27 mouse cellular contexts compared by ENCODE assay signal in the genomic region with DNA sequence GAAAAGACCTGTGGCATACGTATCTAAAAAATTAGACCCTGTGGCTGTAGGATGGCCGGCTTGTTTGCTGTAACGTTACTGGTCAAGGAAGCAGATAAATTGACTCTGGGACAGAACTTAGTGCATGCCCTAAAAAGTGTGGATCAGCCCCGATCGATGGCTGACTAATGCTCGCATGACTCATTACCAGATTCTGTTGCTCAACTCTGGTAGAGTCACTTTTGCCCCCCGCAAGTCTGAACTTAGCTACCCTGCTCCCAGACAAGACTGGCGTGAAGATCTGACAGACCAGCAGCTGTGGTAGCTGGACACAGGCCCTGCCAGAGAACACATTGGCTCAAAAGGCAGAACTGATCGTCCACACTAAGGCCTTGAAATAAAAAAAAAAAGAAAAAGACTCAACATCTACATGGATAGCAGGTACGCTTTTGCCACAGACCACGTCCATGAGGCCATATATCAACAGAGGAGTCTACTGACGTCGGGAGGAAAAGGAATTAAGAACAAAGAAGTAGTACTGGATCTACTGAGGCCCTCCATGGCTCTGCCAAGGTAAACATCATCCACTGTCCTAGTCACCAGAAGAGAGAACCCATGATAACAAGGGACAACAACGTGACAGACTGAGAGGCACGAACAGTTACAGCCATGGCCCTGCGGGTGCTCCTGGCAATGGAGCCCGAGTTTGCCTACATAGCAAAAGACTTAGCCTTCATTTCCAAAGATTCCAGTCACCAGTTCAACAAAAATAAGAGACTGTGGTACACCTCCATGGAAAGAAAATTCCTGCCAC. TPM values are rescaled to one million over a fixed set of nuclear protein-coding genes. Genes with fewer than 3 reads are reported as not detected.
DNase-seq lines count a peak whose midpoint lies in the region; ATAC-seq lines count a peak whose summit lies in the region.
"Had no signal": no experiment of that assay in that cellular context is flagged by ENCODE, and none has a peak within 500 bp of the region (broad histone marks: within the 10 kb centered on the region; RNA-seq: fewer than 3 reads in every experiment).

No protein-coding gene starts in this region.

- H3K4me2 ChIP-seq in forebrain, embryonic 14.5 days (ENCODE audit: low read length) = no peak overlapping the region
- no peak overlapping the region for H3K4me2 ChIP-seq in hindbrain, embryonic 16.5 days (ENCODE audit: low read length)
- H3K4me2 ChIP-seq: embryonic facial prominence, embryonic 12.5 days; forebrain, embryonic 13.5 days; heart, embryonic 12.5 days; limb, embryonic 15.5 days; midbrain, embryonic 12.5 days; stomach, embryonic 15.5 days had no signal

- no peak overlapping the region for H3K9ac ChIP-seq in forebrain, embryonic 14.5 days (ENCODE audit: low read length)
- no peak overlapping the region for H3K9ac ChIP-seq in hindbrain, embryonic 16.5 days (ENCODE audit: low read depth, low read length)
- H3K9ac ChIP-seq: embryonic facial prominence, embryonic 12.5 days; forebrain, embryonic 13.5 days; heart, embryonic 12.5 days; limb, embryonic 15.5 days; midbrain, embryonic 12.5 days; stomach, embryonic 15.5 days had no signal

- ATAC-seq in forebrain, embryonic 14.5 days = no peak
- ATAC-seq in hindbrain, embryonic 16.5 days = no peak
- ATAC-seq: forebrain, embryonic 13.5 days; intestine, postnatal 0 days; lung, postnatal 0 days had no signal

- no peaks in the 10 kb centered on the region for H3K9me3 ChIP-seq in forebrain, embryonic 14.5 days (replicated peaks; ENCODE audit: control insufficient read depth, low read length)
- no peaks in the 10 kb centered on the region for H3K9me3 ChIP-seq in hindbrain, embryonic 16.5 days (ENCODE audit: control insufficient read depth, low read length)
- H3K9me3 ChIP-seq: embryonic facial prominence, embryonic 12.5 days; forebrain, embryonic 13.5 days; heart, embryonic 12.5 days; limb, embryonic 15.5 days; midbrain, embryonic 12.5 days; stomach, embryonic 15.5 days had no signal

- no peaks in the 10 kb centered on the region for H3K4me1 ChIP-seq in forebrain, embryonic 14.5 days (ENCODE audit: control insufficient read depth, insufficient read depth, low read length)
- H3K4me1 ChIP-seq in hindbrain, embryonic 16.5 days (ENCODE audit: control insufficient read depth, insufficient read depth, low read depth, low read length) = no peaks in the 10 kb centered on the region
- H3K4me1 ChIP-seq: embryonic facial prominence, embryonic 12.5 days; forebrain, embryonic 13.5 days; heart, embryonic 12.5 days; limb, embryonic 15.5 days; midbrain, embryonic 12.5 days; stomach, embryonic 15.5 days had no signal

- H3K27me3 ChIP-seq in forebrain, embryonic 14.5 days (replicated peaks; ENCODE audit: control insufficient read depth, insufficient read depth, low read length) = no peaks in the 10 kb centered on the region
- H3K27me3 ChIP-seq in hindbrain, embryonic 16.5 days (replicated peaks; ENCODE audit: control insufficient read depth, insufficient read depth, low read length) = no peaks in the 10 kb centered on the region
- H3K27me3 ChIP-seq: embryonic facial prominence, embryonic 12.5 days; forebrain, embryonic 13.5 days; limb, embryonic 15.5 days; midbrain, embryonic 12.5 days; stomach, embryonic 15.5 days had no signal

- H3K36me3 ChIP-seq in forebrain, embryonic 14.5 days (ENCODE audit: control insufficient read depth, insufficient read depth, low read length) = no peaks in the 10 kb centered on the region
- no peaks in the 10 kb centered on the region for H3K36me3 ChIP-seq in hindbrain, embryonic 16.5 days (ENCODE audit: control insufficient read depth, insufficient read depth, low read length)
- H3K36me3 ChIP-seq: embryonic facial prominence, embryonic 12.5 days; heart, embryonic 12.5 days; limb, embryonic 15.5 days; midbrain, embryonic 12.5 days; stomach, embryonic 15.5 days had no signal

- 87% methylated on average over 17 of the region's 17 CpGs for WGBS in forebrain, embryonic 14.5 days
- WGBS in hindbrain, embryonic 16.5 days = 90% methylated on average over 17 of the region's 17 CpGs

- H3K4me3 ChIP-seq in forebrain, embryonic 14.5 days (ENCODE audit: low read depth, low read length) = no peak overlapping the region
- H3K4me3 ChIP-seq in hindbrain, embryonic 16.5 days (ENCODE audit: low read length) = no peak overlapping the region
- H3K4me3 ChIP-seq: embryonic facial prominence, embryonic 12.5 days; forebrain, embryonic 13.5 days; heart, embryonic 12.5 days; layer of hippocampus, adult 2 months; limb, embryonic 15.5 days; midbrain, embryonic 12.5 days; stomach, embryonic 15.5 days had no signal

- peak; percentile 35 for DNase-seq in adrenal gland, postnatal 14 days
- DNase-seq in adrenal gland, postnatal 10 days = no peak
- DNase-seq in urinary bladder, adult 18-20 months (ENCODE audit: low spot score in 2 of 2) = peak; percentile 25 to 64
- no peak for DNase-seq in urinary bladder, postnatal 4 days (ENCODE audit: low spot score in 2 of 2)
- DNase-seq in NIH3T3 (ENCODE audit: low read depth) = peak; percentile 77
- DNase-seq in forebrain, embryonic 14.5 days (ENCODE audit: low spot score) = no peak
- DNase-seq: B cell, adult 2 months; cerebellum, adult 2 months; cerebellum, postnatal 25 days; gastrocnemius, postnatal 10 days; heart, adult 18-20 months; heart, postnatal 14 days; kidney, postnatal 25 days; layer of hippocampus, postnatal 36 days; thymus, postnatal 36 days had no signal

- no peak overlapping the region for H3K27ac ChIP-seq in forebrain, embryonic 14.5 days (ENCODE audit: low read depth, low read length)
- H3K27ac ChIP-seq in hindbrain, embryonic 16.5 days (ENCODE audit: low read depth, low read length) = no peak overlapping the region
- H3K27ac ChIP-seq: embryonic facial prominence, embryonic 12.5 days; forebrain, embryonic 13.5 days; layer of hippocampus, adult 2 months; limb, embryonic 15.5 days; macrophage; midbrain, embryonic 12.5 days; stomach, embryonic 15.5 days had no signal

RNA-seq across cellular contexts. Expression of a gene that starts 25.1 kb away (rescaled TPM):
- 3.4 and 4.7 TPM in 2 replicates for total RNA-seq in adrenal gland, postnatal 14 days (2021)
- total RNA-seq in adrenal gland, postnatal 10 days (2021) = 1 to 10 TPM; 3.0 to 3.1 TPM
- 28.9 and 31.5 TPM in 2 replicates for polyA plus RNA-seq in forebrain, embryonic 14.5 days (2014; fragmentation: Nextera tagmentation; extraction: Ambion mirVana)
- polyA plus RNA-seq in hindbrain, embryonic 16.5 days (2015; fragmentation: Nextera tagmentation; extraction: Ambion mirVana) = 50.8 and 52.2 TPM in 2 replicates
- total RNA-seq: heart, adult 18-20 months; neutrophil, adult 5-6 weeks had no signal
- polyA plus RNA-seq: macrophage had no signal

RNA-seq across cellular contexts. Expression of a gene that starts 54.6 kb away (rescaled TPM):
- 3.1 and 3.7 TPM in 2 replicates for total RNA-seq in adrenal gland, postnatal 14 days (2021)
- 1 to 10 TPM; 3.1 to 5.4 TPM for total RNA-seq in adrenal gland, postnatal 10 days (2021)
- 9.5 and 10.2 TPM in 2 replicates for polyA plus RNA-seq in forebrain, embryonic 14.5 days (2014; fragmentation: Nextera tagmentation; extraction: Ambion mirVana)
- polyA plus RNA-seq in hindbrain, embryonic 16.5 days (2015; fragmentation: Nextera tagmentation; extraction: Ambion mirVana) = 14.5 and 18.3 TPM in 2 replicates

Comparison
In these comparisons a context has a peak if more than half of its experiments do, and no peak if none do; other contexts are left out.
1. DNase-seq: peak in adrenal gland, postnatal 14 days (single experiment), urinary bladder, adult 18-20 months (2 of 2) and NIH3T3 (single experiment); none in adrenal gland, postnatal 10 days (single experiment), urinary bladder, postnatal 4 days (0 of 2) and forebrain, embryonic 14.5 days (single experiment).